Mouse (Mus musculus) left cerebral cortex, postnatal 14 days (tissue): ENCODE measurements around the gene Spred1. TPM values are rescaled to one million over a fixed set of nuclear protein-coding genes. Genes with fewer than 3 reads are reported as not detected.
"Not testable (repeated sequence)": the region's sequence is repeated elsewhere in the genome, so short reads cannot be mapped to it uniquely, and the experiment has no call there.

ENCODE experiments used
- DNase-seq, 2 experiments: peaks; one replicate each; pipeline ENCODE4 v3.0.0; 2021 to 2022; ENCODE audit warnings: low spot score in 2 of 2, mixed read lengths in 1 of 2
- intact Hi-C: fragments of 180-260 bp; cut with DNase I; formaldehyde crosslinking; loops from one replicate; pipeline ENCODE4 v1.15.1; 2025
- total RNA-seq, 2 experiments: library from RNA; stranded (reverse); gene quantifications; 2 replicates each; pipeline ENCODE4 v1.2.3; 2021

Gene Spred1
- total RNA-seq, 2 experiments from 2014 or later, result 99.6 to 113 TPM

DNA sequence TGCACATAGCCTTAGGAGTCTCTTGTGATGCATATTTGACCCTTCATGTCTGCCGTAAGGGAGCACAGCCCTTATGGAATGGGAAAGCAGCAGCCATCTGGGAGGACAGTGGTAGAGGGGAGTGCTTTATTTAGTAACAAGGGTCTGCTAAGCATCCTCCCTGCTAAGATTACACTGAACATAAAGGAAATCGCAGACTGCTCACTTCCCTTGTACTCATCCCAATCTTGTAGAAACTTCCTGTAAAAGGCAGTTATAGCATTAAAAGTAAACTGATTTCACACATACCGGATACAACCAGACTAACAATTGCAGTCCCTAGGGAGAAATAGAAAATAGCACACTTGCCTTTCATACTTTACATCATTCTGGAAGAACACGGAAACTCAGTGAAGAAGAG lies 7.4 kb upstream of the Spred1 start:
- intact Hi-C loops, result no loop called here
- DNase-seq, result no peak

GRCm38 (mm10) chr2:117118516-117118915 lies 2.7 kb upstream of the Spred1 start:
- DNase-seq, result no peak
- intact Hi-C loops, result no loop called here

DNA sequence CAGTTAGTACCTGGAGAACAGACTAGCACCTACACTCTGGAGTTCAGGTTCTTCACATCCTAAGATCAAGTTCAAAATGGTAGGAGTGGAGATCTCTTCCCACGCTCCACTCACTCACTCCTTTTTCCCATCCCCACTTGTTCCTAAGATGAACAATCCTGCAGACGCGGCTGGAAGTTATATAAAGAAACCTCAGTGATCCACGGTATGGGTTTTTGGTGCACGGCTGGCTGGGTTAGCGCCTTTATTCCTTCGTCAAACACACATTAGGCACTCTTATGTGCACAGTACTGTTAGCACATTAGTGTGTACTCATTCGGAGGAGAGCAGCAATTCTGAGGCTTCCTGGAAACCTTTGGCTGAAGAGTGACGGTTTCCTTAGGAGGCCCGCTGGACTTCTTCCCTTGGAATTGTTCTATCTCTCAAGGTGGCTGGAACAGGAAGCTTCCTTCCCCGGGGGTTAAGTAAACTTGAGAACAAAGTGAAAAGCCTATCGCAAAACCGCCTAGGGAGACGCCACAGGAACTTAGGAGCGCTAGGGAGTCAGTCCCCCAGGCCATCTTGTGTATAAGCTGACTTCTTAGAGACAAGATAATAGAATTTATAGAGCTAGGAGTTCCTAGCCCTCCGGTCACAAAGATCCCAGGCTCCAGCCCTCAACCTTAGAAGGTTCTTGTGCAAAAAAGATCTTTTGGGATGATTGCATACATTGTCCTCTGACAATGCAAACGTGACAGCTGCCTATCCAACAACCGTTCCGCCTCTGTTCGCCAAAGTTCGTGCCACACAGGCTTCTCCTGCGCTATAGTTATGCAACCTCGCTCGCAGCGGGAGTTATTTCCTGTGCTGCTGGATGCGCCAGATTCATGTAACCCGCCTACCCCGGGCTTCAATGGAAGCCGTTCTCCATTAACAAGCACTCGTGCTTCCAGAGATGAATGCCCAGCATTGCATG lies 1.6 kb upstream of the Spred1 start:
- intact Hi-C loops, result loop anchor here (1.0 to 5.0 kb wide), 5 partner anchors 61 to 219 kb away; no protein-coding TSS in a partner anchor
- DNase-seq, result peak; percentile 80 to 92

DNA sequence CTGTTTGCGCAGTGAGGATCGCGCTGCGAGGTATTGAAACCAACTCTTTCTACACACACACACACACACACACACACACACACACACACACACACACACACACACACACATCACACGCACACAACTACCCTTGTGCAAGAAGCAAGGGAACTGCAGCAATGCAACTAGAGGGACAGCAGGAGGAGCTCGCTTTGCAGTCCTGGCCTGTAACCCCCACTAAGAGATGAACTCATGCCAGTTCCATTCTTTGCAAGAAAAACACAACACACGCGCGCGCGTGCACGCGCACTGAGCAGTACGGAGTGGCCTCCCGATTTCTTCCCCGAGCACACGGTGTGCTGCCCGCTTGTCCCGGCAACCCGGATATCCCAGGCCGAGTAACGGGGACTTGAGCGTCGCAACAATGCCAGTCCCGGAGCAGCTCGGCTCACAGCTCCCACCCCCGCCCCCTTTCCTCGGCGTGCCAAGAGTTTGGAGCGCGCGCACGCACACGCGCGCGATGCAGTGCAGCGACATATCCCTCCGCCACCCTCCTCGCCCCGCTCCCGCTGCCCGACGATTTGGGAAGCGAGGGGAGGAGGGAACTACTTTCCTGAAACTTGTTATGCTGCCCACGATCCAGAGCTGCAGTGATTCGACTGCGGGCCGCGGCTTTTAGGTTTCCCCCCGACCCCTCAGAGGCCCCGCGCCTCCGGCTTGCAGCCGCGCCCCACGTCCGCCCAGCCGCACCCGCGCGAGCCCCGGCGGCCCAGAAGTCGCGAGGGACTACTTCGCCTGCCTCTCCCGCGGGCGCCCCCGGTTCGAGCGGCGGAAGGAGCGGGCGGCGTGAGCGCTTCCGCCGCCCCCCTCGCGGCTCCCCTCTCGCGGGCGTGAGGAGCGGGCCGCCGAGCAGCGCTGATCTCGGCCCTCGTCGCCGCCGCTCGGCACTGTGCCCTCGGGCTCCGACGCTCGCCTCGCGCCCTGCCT lies 645 bp upstream of the Spred1 start:
- intact Hi-C loops, result loop anchor here (1.0 to 5.0 kb wide), 5 partner anchors 60 to 220 kb away; no protein-coding TSS in a partner anchor
- DNase-seq, result peak; percentile 91 to 94

GRCm38 (mm10) chr2:117121984-117122605 lies 921 bp downstream of the Spred1 start:
- peak in 1 of 2 experiments; percentile 7 for DNase-seq
- intact Hi-C loops, result loop anchor here (2.0 to 5.0 kb wide), 4 partner anchors 59 to 147 kb away; no protein-coding TSS in a partner anchor

DNA sequence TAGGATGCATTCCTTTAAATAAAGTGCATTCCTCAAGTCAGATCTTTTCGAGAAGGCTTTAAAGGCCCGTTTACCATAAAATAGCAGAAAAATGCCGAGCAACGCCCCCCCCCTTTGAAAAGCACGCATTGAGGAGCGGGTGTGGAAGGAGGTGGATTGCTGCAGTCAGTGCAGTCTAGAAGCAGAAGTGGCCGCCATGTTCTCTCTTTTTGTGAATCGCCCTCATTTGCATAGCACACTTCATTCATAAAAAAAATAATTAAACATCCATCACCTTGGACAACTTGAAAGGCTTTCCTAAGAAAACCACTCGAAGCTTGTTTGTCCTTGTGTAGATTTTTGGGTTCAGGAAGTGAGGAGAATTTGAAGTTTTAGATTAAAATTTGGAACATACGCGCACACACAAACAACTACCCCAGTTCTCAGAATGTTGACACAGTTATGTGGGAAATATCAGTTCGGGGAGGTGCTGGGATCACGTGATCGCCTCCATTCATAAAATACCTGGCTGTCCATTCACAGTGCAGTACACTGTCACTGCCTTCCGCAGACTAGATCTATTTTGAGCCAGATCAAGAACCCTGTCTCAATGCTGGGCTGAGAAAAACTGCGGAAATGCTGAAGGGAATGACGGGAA lies 1.6 kb downstream of the Spred1 start:
- peak; percentile 60 to 83 for DNase-seq
- intact Hi-C loops, result loop anchor here (5.0 kb wide), 1 partner anchor 109 kb away; no protein-coding TSS in a partner anchor

DNA sequence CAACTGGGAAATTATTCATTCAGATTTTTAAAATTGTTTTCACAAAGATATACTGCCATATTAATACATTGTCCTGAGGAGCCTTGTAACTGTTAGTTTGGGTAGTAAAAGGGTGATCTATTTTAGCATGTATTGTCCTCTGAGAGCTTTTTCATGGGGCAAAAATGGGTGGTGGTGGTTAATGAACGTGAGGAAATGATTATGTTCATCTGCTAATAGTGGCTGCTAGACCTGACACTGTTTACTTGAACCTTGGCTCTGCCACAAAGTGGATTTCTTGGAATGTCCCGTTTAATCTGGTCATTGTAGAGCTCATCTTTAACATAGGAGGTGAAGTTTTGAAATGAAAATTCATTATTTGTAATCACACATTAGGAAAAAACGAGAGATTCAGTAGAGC lies 2.5 kb downstream of the Spred1 start:
- no peak for DNase-seq
- intact Hi-C loops, result loop anchor here (5.0 kb wide), 1 partner anchor 109 kb away; no protein-coding TSS in a partner anchor

- intact Hi-C loops, result loop anchor here (5.0 kb wide), 1 partner anchor 107 kb away; no protein-coding TSS in a partner anchor
- no peak for DNase-seq
Observed at GRCm38 (mm10) chr2:117124839-117125238, 3.7 kb downstream of the Spred1 start.

DNA sequence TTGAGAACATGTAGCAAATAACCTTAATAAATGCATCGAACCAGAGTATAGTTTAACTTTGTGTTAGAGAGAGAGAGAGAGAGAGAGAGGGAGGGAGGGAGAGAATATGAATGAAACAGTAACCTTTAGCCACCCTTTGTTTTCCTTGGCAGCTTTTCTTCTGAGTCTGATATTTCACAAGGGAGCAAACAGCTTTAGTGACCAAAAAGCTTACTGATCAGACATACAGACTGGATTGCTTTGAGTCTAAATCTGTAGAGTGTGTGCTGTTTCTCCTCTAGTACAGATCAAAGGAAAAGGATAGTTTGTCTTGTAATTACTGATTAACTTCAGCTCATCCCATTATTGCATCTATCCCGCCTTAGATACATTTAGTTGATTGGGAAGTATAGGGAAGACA lies 8.0 kb downstream of the Spred1 start:
- intact Hi-C loops, result no loop called here
- no peak for DNase-seq

DNA sequence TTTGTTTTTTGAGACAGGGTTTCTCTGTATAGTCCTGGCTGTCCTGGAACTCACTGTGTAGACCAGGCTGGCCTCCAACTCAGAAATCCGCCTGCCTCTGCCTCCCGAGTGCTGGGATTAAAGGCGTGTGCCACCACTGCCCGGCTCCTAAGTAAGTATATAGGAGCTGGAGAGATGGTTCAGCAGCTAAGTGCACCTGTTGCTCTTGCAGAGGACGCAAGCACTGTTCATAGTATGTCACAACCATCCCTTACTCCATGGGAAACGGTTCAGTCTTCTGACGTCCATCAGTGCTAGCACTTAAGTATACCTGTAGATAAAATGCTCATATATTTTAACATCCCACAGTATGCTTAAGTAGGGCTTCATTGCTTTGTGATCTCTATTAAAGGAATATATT lies 9.9 kb downstream of the Spred1 start:
- DNase-seq, intact Hi-C loops: not testable (repeated sequence)

DNA sequence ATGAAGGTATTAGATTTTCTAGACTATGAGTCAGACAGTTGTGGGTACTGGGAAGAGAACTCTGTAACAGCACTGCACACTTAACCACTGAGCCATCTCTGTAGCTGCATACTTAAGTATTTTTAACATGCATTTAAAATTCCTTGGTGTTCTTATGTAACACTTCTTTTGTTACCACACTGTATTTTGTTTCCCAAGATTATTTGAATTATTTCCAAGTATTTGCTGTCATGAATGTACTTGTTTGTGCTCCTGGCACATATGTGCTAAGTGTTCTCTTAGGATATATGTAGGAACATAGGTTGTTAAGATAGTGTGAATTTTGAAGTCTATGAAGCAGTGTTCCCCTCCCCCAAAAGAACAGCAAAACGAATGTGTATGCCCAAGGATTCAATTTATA lies 10.7 kb downstream of the Spred1 start:
- no peak for DNase-seq
- intact Hi-C loops, result no loop called here

- DNase-seq, result no peak
- intact Hi-C loops, result no loop called here
Observed at GRCm38 (mm10) chr2:117133541-117133940, 12.4 kb downstream of the Spred1 start.

GRCm38 (mm10) chr2:117137751-117138150 lies 16.6 kb downstream of the Spred1 start:
- no peak for DNase-seq
- intact Hi-C loops, result no loop called here

GRCm38 (mm10) chr2:117138932-117139331 lies 17.8 kb downstream of the Spred1 start:
- intact Hi-C loops, result no loop called here
- no peak for DNase-seq

DNA sequence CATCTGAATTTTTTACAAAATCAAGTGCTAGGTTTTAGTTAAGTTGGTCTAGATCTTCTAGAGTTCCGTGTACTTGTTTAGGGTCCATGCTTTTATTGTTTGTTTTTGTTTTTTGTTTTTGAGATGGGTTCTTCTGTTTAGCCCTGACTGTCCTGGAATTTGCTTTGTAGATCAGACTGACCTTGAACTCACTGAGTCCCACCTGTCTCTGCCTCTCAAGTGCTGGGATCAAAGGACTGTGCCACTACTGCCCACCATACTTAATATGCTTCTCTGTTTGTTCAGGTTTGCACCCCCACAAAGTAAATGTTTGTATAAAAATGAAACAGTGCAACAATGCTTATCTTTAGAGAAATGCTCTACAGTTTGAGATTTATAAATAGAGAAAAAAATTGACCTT lies 18.8 kb downstream of the Spred1 start:
- intact Hi-C loops, result no loop called here
- no peak for DNase-seq

DNA sequence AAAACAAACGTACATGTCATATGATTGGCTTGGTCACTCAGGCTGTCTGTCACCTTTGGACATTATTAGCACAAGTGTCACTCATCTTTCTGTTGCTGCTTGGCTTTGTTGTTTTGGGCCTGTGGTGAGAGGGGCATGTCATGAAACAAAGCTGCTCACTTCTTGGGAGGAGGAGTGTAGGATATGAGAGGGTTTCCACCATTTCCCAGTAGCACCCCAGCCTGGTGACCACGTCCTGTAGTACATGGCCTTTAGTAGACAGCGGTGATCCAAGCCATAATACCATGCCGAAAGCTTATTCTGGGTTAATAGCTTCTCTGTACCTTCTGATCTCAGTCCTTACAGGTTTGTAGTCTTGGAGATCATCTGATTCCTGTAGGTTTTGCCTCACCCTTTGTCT lies 21.9 kb downstream of the Spred1 start:
- DNase-seq, result no peak
- intact Hi-C loops, result no loop called here

- DNase-seq, result no peak
- intact Hi-C loops, result no loop called here
Observed at GRCm38 (mm10) chr2:117146026-117146425, 24.9 kb downstream of the Spred1 start.

DNA sequence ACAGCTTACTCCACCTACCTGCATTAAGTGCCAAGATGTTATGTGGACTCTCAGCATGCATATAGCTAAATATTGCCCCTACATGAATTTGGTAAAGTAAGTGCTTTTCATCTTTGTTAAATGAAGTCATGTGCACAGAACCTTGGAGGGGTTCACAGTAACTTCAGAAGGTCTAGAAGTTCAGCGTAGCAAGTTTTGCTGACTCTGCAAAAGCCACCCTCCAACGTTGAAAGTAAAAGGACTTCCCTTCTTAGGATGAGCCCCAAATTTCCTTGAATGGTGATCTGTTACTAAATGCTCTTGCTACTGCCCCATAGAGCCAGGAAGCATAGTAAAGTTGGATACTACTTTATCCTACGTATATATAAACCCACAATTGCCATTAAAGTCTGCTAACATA lies 25.4 kb downstream of the Spred1 start:
- intact Hi-C loops, result no loop called here
- DNase-seq, result no peak

- no peak for DNase-seq
- intact Hi-C loops, result no loop called here
Observed at GRCm38 (mm10) chr2:117152161-117152560, 31.0 kb downstream of the Spred1 start.
